Mouse (Mus musculus) lung, embryonic 15.5 days (tissue): ENCODE measurements around the gene Ccdc188. TPM values are rescaled to one million over a fixed set of nuclear protein-coding genes. Genes with fewer than 3 reads are reported as not detected.
"Not testable (repeated sequence)": the region's sequence is repeated elsewhere in the genome, so short reads cannot be mapped to it uniquely, and the experiment has no call there.

Experiments
- ATAC-seq: fragments of 200-750 bp; cut with Nextera tagmentation; 2 replicates; pipeline ENCODE4 v1.8.0; 2017; ENCODE audit warnings: moderate number of reproducible peaks, borderline replicate concordance; ENCODE audit not compliant: low FRiP score, low TSS enrichment; ENCODE audit errors: extremely low read depth
- H3K27ac ChIP-seq: fragments of 300-500 bp; sonication (generic); 2 replicates; pipeline ENCODE4 v1.5.1; 2015; ENCODE audit warnings: moderate library complexity, mild to moderate bottlenecking, inconsistent platforms
- H3K27me3 ChIP-seq: fragments of 300-500 bp; sonication (generic); 2 replicates; pipeline ENCODE4 v1.6.1; 2015; ENCODE audit warnings: inconsistent platforms
- H3K36me3 ChIP-seq: fragments of 300-500 bp; sonication (generic); 2 replicates; pipeline ENCODE4 v1.6.1; 2015; ENCODE audit warnings: inconsistent platforms
- H3K4me1 ChIP-seq: fragments of 300-500 bp; sonication (generic); 2 replicates; pipeline ENCODE4 v1.6.1; 2015; ENCODE audit warnings: inconsistent platforms
- H3K4me2 ChIP-seq: fragments of 300-500 bp; sonication (generic); 2 replicates; pipeline ENCODE4 v1.6.1; 2015; ENCODE audit warnings: inconsistent platforms, mild to moderate bottlenecking, moderate library complexity
- H3K4me3 ChIP-seq: fragments of 300-500 bp; sonication (generic); 2 replicates; pipeline ENCODE4 v1.5.1; 2015; ENCODE audit warnings: mild to moderate bottlenecking, inconsistent platforms
- H3K9ac ChIP-seq: fragments of 300-500 bp; sonication (generic); 2 replicates; pipeline ENCODE4 v1.6.1; 2015; ENCODE audit warnings: inconsistent platforms
- H3K9me3 ChIP-seq: fragments of 300-500 bp; sonication (generic); 2 replicates; pipeline ENCODE4 v1.6.1; 2016; ENCODE audit warnings: inconsistent platforms
- WGBS: fragments of 180-500 bp; shearing (Covaris S2); methylation state at CpG from one replicate; pipeline ENCODE4 v1.1.7; 2015; 5-methylcytosine and 5-hydroxymethylcytosine counted together
- polyA plus RNA-seq: library from polyadenylated mRNA; unstranded; fragments of >200 nt; fragmentation: Nextera tagmentation; extraction: Ambion mirVana; gene quantifications from 2 replicates; pipeline ENCODE4 v1.2.1, GENCODE M21; 2015

Ccdc188 gene
- polyA plus RNA-seq, 1 experiment from 2014 or later, result not detected

GRCm38 (mm10) chr16:18186798-18187197 is 30.9 kb upstream of the Ccdc188 start:
- H3K27me3 ChIP-seq, result no peaks in the 10 kb centered on the region
- no peak overlapping the region for H3K4me2 ChIP-seq
- H3K9me3 ChIP-seq, result no peaks in the 10 kb centered on the region
- no peak for ATAC-seq
- H3K36me3 ChIP-seq, result no peaks in the 10 kb centered on the region
- H3K9ac ChIP-seq, result no peak overlapping the region
- 65% methylated on average over 4 of the region's 4 CpGs for WGBS
- H3K27ac ChIP-seq, result no peak overlapping the region
- H3K4me1 ChIP-seq, result no peaks in the 10 kb centered on the region
- no peak overlapping the region for H3K4me3 ChIP-seq

- H3K9ac ChIP-seq, result no peak overlapping the region
- 74% methylated on average over 3 of the region's 3 CpGs for whole genome bisulfite sequencing
- no peaks in the 10 kb centered on the region for H3K36me3 ChIP-seq
- H3K9me3 ChIP-seq, result no peaks in the 10 kb centered on the region
- H3K4me3 ChIP-seq, result no peak overlapping the region
- H3K27ac ChIP-seq, result no peak overlapping the region
- ATAC-seq, result no peak
- H3K27me3 ChIP-seq, result no peaks in the 10 kb centered on the region
- H3K4me1 ChIP-seq, result no peaks in the 10 kb centered on the region
- H3K4me2 ChIP-seq, result no peak overlapping the region
Observed at GRCm38 (mm10) chr16:18187221-18187620, 30.5 kb upstream of the Ccdc188 start.

- 0 out of 2 replicates have a peak, but pooled peaks cover 3% of the 10 kb centered on the region for H3K4me1 ChIP-seq
- no peaks in the 10 kb centered on the region for H3K27me3 ChIP-seq
- H3K9ac ChIP-seq, result no peak overlapping the region
- no peak overlapping the region for H3K4me2 ChIP-seq
- 62% methylated on average over 2 of the region's 2 CpGs for WGBS
- ATAC-seq, result no peak
- H3K4me3 ChIP-seq, result no peak overlapping the region
- no peaks in the 10 kb centered on the region for H3K36me3 ChIP-seq
- no peaks in the 10 kb centered on the region for H3K9me3 ChIP-seq
- H3K27ac ChIP-seq, result no peak overlapping the region
Observed at GRCm38 (mm10) chr16:18191006-18191405, 26.7 kb upstream of the Ccdc188 start.

- Histone ChIP-seq H3K4me1 (0 out of 2 replicates have a peak, but pooled peaks cover 3% of the 10 kb centered on the region), H3K4me3 (no peak overlapping the region), H3K9me3 (no peaks in the 10 kb centered on the region), H3K9ac (no peak overlapping the region), H3K36me3 (no peaks in the 10 kb centered on the region), H3K27ac (no peak overlapping the region), H3K27me3 (no peaks in the 10 kb centered on the region), H3K4me2 (no peak overlapping the region)
- 61% methylated on average over 15 of the region's 15 CpGs for WGBS
- ATAC-seq, result peak; percentile 39
Observed at GRCm38 (mm10) chr16:18194208-18194985, 23.3 kb upstream of the Ccdc188 start.

GRCm38 (mm10) chr16:18195068-18195467 is 22.6 kb upstream of the Ccdc188 start:
- no peaks in the 10 kb centered on the region for H3K27me3 ChIP-seq
- no peak overlapping the region for H3K4me2 ChIP-seq
- 57% methylated on average over 5 of the region's 5 CpGs for WGBS
- H3K4me3 ChIP-seq, result no peak overlapping the region
- no peak overlapping the region for H3K27ac ChIP-seq
- no peak overlapping the region for H3K9ac ChIP-seq
- H3K4me1 ChIP-seq, result 0 out of 2 replicates have a peak, but pooled peaks cover 3% of the 10 kb centered on the region
- no peak for ATAC-seq
- no peaks in the 10 kb centered on the region for H3K9me3 ChIP-seq
- no peaks in the 10 kb centered on the region for H3K36me3 ChIP-seq

GRCm38 (mm10) chr16:18195561-18195960 is 22.1 kb upstream of the Ccdc188 start:
- ATAC-seq, H3K4me2 ChIP-seq, H3K36me3 ChIP-seq, H3K4me1 ChIP-seq, H3K27me3 ChIP-seq, H3K9ac ChIP-seq, H3K27ac ChIP-seq, H3K9me3 ChIP-seq, H3K4me3 ChIP-seq: not testable (repeated sequence)
- WGBS, result 59% methylated on average over 3 of the region's 3 CpGs

GRCm38 (mm10) chr16:18197881-18198280 is 19.8 kb upstream of the Ccdc188 start:
- 72% methylated on average over 6 of the region's 6 CpGs for WGBS
- Histone ChIP-seq H3K27ac (no peak overlapping the region), H3K9ac (no peak overlapping the region), H3K9me3 (no peaks in the 10 kb centered on the region), H3K4me1 (0 out of 2 replicates have a peak, but pooled peaks cover 3% of the 10 kb centered on the region), H3K4me3 (no peak overlapping the region), H3K27me3 (no peaks in the 10 kb centered on the region), H3K36me3 (no peaks in the 10 kb centered on the region), H3K4me2 (no peak overlapping the region)
- ATAC-seq, result no peak

- Histone ChIP-seq H3K9me3 (no peaks in the 10 kb centered on the region), H3K36me3 (no peaks in the 10 kb centered on the region), H3K4me1 (0 out of 2 replicates have a peak, but pooled peaks cover 3% of the 10 kb centered on the region), H3K9ac (no peak overlapping the region), H3K4me3 (no peak overlapping the region), H3K27ac (no peak overlapping the region), H3K4me2 (no peak overlapping the region), H3K27me3 (no peaks in the 10 kb centered on the region)
- 64% methylated on average over 10 of the region's 10 CpGs for WGBS
- ATAC-seq, result no peak
Observed at GRCm38 (mm10) chr16:18198365-18199098, 19.1 kb upstream of the Ccdc188 start.

- H3K36me3 ChIP-seq, result no peaks in the 10 kb centered on the region
- no peak overlapping the region for H3K4me2 ChIP-seq
- no peaks in the 10 kb centered on the region for H3K9me3 ChIP-seq
- no peak overlapping the region for H3K4me3 ChIP-seq
- ATAC-seq, result no peak
- H3K4me1 ChIP-seq, result 0 out of 2 replicates have a peak, but pooled peaks cover 1% of the 10 kb centered on the region
- H3K27me3 ChIP-seq, result no peaks in the 10 kb centered on the region
- no peak overlapping the region for H3K9ac ChIP-seq
- no peak overlapping the region for H3K27ac ChIP-seq
- 69% methylated on average over 2 of the region's 2 CpGs for WGBS
Observed at GRCm38 (mm10) chr16:18200062-18200461, 17.6 kb upstream of the Ccdc188 start.

GRCm38 (mm10) chr16:18201620-18202019 is 16.1 kb upstream of the Ccdc188 start:
- Histone ChIP-seq H3K9me3 (no peaks in the 10 kb centered on the region), H3K9ac (no peak overlapping the region), H3K27ac (no peak overlapping the region), H3K36me3 (no peaks in the 10 kb centered on the region), H3K4me3 (no peak overlapping the region), H3K4me2 (no peak overlapping the region), H3K27me3 (no peaks in the 10 kb centered on the region), H3K4me1 (no peaks in the 10 kb centered on the region)
- ATAC-seq, result no peak
- WGBS, result 27% methylated on average over 1 of the region's 1 CpGs

GRCm38 (mm10) chr16:18202061-18202460 is 15.6 kb upstream of the Ccdc188 start:
- no peak for ATAC-seq
- Histone ChIP-seq H3K4me3 (no peak overlapping the region), H3K9ac (no peak overlapping the region), H3K36me3 (no peaks in the 10 kb centered on the region), H3K4me1 (no peaks in the 10 kb centered on the region), H3K4me2 (no peak overlapping the region), H3K27ac (no peak overlapping the region), H3K9me3 (no peaks in the 10 kb centered on the region), H3K27me3 (no peaks in the 10 kb centered on the region)
- 89% methylated on average over 1 of the region's 1 CpGs for WGBS

GRCm38 (mm10) chr16:18203430-18204091 is 14.1 kb upstream of the Ccdc188 start:
- ATAC-seq, result no peak
- no peak overlapping the region for H3K4me3 ChIP-seq
- no peaks in the 10 kb centered on the region for H3K9me3 ChIP-seq
- H3K27me3 ChIP-seq, result no peaks in the 10 kb centered on the region
- H3K9ac ChIP-seq, result no peak overlapping the region
- no peak overlapping the region for H3K4me2 ChIP-seq
- H3K4me1 ChIP-seq, result no peaks in the 10 kb centered on the region
- H3K27ac ChIP-seq, result no peak overlapping the region
- 58% methylated on average over 7 of the region's 7 CpGs for WGBS
- no peaks in the 10 kb centered on the region for H3K36me3 ChIP-seq
